Comparison of ENCODE assay signal across 12 mouse cellular contexts in the genomic region with DNA sequence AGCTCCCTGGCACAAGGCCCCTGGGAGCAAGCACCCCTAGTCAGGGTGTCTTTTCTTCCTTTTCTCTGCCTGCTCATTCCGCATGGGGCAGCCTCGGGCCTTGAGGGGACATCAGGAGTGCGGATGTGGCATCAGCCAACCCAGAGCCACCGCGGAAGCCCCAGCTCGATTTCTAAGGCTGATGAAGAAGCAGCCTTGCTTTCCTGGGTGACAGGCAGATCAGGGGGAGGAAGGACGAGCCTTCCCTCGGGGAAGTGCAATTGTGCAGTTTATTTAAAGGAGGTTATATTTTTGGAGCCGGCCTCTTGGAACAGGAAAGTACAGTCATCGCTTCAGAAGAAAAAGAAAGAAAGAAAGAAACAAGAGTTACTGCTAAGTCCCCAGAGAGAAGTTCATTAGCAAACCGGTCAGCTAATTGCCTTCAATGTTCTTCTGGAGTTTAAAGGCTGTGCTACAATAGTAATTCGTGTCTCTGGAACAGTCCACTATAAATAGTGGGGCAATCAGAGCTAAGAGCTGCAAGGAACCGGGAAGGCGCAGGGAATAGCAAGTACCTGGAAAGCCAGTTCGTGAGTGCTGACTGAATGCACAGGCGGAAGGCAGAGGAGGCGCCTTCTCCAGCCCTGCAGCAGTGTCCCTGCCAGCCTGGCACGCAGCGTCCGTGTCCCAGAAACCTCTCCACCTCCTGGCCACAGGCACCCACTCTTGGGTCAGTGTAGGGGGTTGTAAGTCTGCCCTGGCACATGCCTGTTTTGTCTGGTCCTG. TPM values are rescaled to one million over a fixed set of nuclear protein-coding genes. Genes with fewer than 3 reads are reported as not detected.
DNase-seq lines count a peak whose midpoint lies in the region; ATAC-seq and TF ChIP-seq lines count a peak whose summit lies in the region.
"Had no signal": no experiment of that assay in that cellular context is flagged by ENCODE, and none has a peak within 500 bp of the region (broad histone marks: within the 10 kb centered on the region; RNA-seq: fewer than 3 reads in every experiment).

No protein-coding gene starts in this region.

- peak overlapping the region; percentile 95 for H3K27ac ChIP-seq in olfactory bulb, adult 2 months (ENCODE audit: insufficient read depth, low read depth, low read length)
- H3K27ac ChIP-seq: intestine, embryonic 15.5 days; liver, embryonic 12.5 days; midbrain, embryonic 12.5 days had no signal

- H3K9me3 ChIP-seq in megakaryocyte, embryonic 14.5 days, result no peaks in the 10 kb centered on the region
- H3K9me3 ChIP-seq: intestine, embryonic 15.5 days; liver, embryonic 12.5 days; midbrain, embryonic 12.5 days had no signal

- H3K27me3 ChIP-seq in megakaryocyte, embryonic 14.5 days (replicated peaks), result peaks cover 2% of the 10 kb centered on the region

- H3K4me3 ChIP-seq in megakaryocyte, embryonic 14.5 days (replicated peaks), result peak overlapping the region; percentile 88
- H3K4me3 ChIP-seq in olfactory bulb, adult 2 months (ENCODE audit: insufficient read depth, low read depth, low read length), result no peak overlapping the region
- H3K4me3 ChIP-seq: intestine, embryonic 15.5 days; liver, embryonic 12.5 days; midbrain, embryonic 12.5 days had no signal

- peak; percentile 94 for DNase-seq in heart, adult 11 months
- no peak for DNase-seq in heart, adult 8-10 months (ENCODE audit: low spot score)
- peak; percentile 72 to 80 for DNase-seq in frontal cortex, postnatal 36 days (ENCODE audit: low spot score in 2 of 2)
- no peak for DNase-seq in embryo, embryonic 10.5 days (ENCODE audit: low spot score)
- DNase-seq: thymus, postnatal 4 days had no signal

- TF ChIP-seq POLR2A in olfactory bulb, adult 2 months (IDR thresholded peaks at IDR 0.05; ENCODE audit: insufficient read depth, low read depth, low read length), result no peak

- 19% methylated on average over 20 of the region's 20 CpGs for WGBS in olfactory bulb, adult 2 months

- ATAC-seq in megakaryocyte, adult 5-6 weeks (ENCODE audit: poor library complexity, severe bottlenecking), result no peak
- ATAC-seq in CD4-positive, CD25-positive, alpha-beta regulatory T cell, adult 4 months, result no peak
- ATAC-seq: intestine, embryonic 15.5 days; liver, embryonic 12.5 days had no signal

- H3K4me1 ChIP-seq in megakaryocyte, embryonic 14.5 days, result peaks cover 87% of the 10 kb centered on the region
- peaks cover 44% of the 10 kb centered on the region for H3K4me1 ChIP-seq in olfactory bulb, adult 2 months (ENCODE audit: control insufficient read depth, insufficient read depth, low read length)
- H3K4me1 ChIP-seq: midbrain, embryonic 12.5 days had no signal

- TF ChIP-seq CTCF in olfactory bulb, adult 2 months (IDR thresholded peaks at IDR 0.05; ENCODE audit: insufficient read depth, low read depth, low read length), result no peak

- peaks cover 10% of the 10 kb centered on the region for H3K36me3 ChIP-seq in megakaryocyte, embryonic 14.5 days (replicated peaks; ENCODE audit: low read length)
- H3K36me3 ChIP-seq: intestine, embryonic 15.5 days; liver, embryonic 12.5 days; midbrain, embryonic 12.5 days had no signal

RNA-seq across cellular contexts. Expression of gene Rrp1, which starts 24.4 kb away (rescaled TPM):
- total RNA-seq in heart, adult 8-10 months (2022), result 100 to 1,000 TPM in 2 of 4 experiments, 10 to 100 TPM in 2; 87.2 to 106 (median 96.3) TPM
- 67.0 and 210 TPM in 2 replicates for polyA plus RNA-seq in megakaryocyte, embryonic 14.5 days (2012; ENCODE audit: insufficient read depth, low replicate concordance)
- total RNA-seq in megakaryocyte, adult 5-6 weeks (2015), result 32.9 and 38.3 TPM in 2 replicates
- 173 and 213 TPM in 2 replicates for total RNA-seq in megakaryocyte, adult 5-6 weeks (2017)
- polyA plus RNA-seq in olfactory bulb, adult 2 months (2012; ENCODE audit: insufficient read depth, insufficient read length, low replicate concordance, missing spikeins), result 444 TPM in 1 of 2 replicates, not detected in the other
- 100 to 1,000 TPM; 107 to 148 TPM for polyA plus RNA-seq in CD4-positive, CD25-positive, alpha-beta regulatory T cell, adult 4 months (2017; shearing (Covaris generic))

RNA-seq across cellular contexts. Expression of gene Agpat3, which starts 36.1 kb away (rescaled TPM):
- 100 to 1,000 TPM; 206 to 254 (median 219) TPM for total RNA-seq in heart, adult 8-10 months (2022)
- polyA plus RNA-seq in megakaryocyte, embryonic 14.5 days (2012; ENCODE audit: insufficient read depth, low replicate concordance), result 205 and 237 TPM in 2 replicates
- total RNA-seq in megakaryocyte, adult 5-6 weeks (2015), result 1.8 and 2.4 TPM in 2 replicates
- total RNA-seq in megakaryocyte, adult 5-6 weeks (2017), result 2.8 and 5.2 TPM in 2 replicates
- 102 TPM in 1 of 2 replicates, not detected in the other for polyA plus RNA-seq in olfactory bulb, adult 2 months (2012; ENCODE audit: insufficient read depth, insufficient read length, low replicate concordance, missing spikeins)
- polyA plus RNA-seq in CD4-positive, CD25-positive, alpha-beta regulatory T cell, adult 4 months (2017; shearing (Covaris generic)), result 100 to 1,000 TPM in 1 of 2 experiments, 10 to 100 TPM in 1; 94.4 to 115 TPM

RNA-seq across cellular contexts. Expression of gene Cstb, which starts 37.1 kb away (rescaled TPM):
- total RNA-seq in heart, adult 8-10 months (2022), result 10 to 100 TPM; 16.4 to 26.2 (median 24.4) TPM
- polyA plus RNA-seq in megakaryocyte, embryonic 14.5 days (2012; ENCODE audit: insufficient read depth, low replicate concordance), result 8.0 and 101 TPM in 2 replicates
- total RNA-seq in megakaryocyte, adult 5-6 weeks (2015), result 122 and 148 TPM in 2 replicates
- total RNA-seq in megakaryocyte, adult 5-6 weeks (2017), result 119 and 125 TPM in 2 replicates
- 1,067 TPM in 1 of 2 replicates, not detected in the other for polyA plus RNA-seq in olfactory bulb, adult 2 months (2012; ENCODE audit: insufficient read depth, insufficient read length, low replicate concordance, missing spikeins)
- 100 to 1,000 TPM; 146 to 147 TPM for polyA plus RNA-seq in CD4-positive, CD25-positive, alpha-beta regulatory T cell, adult 4 months (2017; shearing (Covaris generic))

Comparison
In these comparisons a context has a peak if more than half of its experiments do, and no peak if none do; other contexts are left out.
1. DNase-seq: peak in heart, adult 11 months (single experiment) and frontal cortex, postnatal 36 days (2 of 2); none in heart, adult 8-10 months (single experiment) and embryo, embryonic 10.5 days (single experiment).